Mouse (Mus musculus): ENCODE results near the gene Steap3.

GRCm38 (mm10) chr1:120176313-120176712 is 96.2 kb downstream of the Steap3 start:
- TF ChIP-seq CTCF (conservative IDR thresholded peaks at IDR 0.05; ENCODE audit: low read length) (no peak), NANOG (IDR thresholded peaks at IDR 0.05; ENCODE audit: borderline replicate concordance, low read length) (no peak)
